ENCODE assay signal across 8 mouse cellular contexts in genomic region chr15:8445951-8446419, GRCm38 (mm10). TPM values are rescaled to one million over a fixed set of nuclear protein-coding genes. Genes with fewer than 3 reads are reported as not detected.
DNase-seq lines count a peak whose midpoint lies in the region; ATAC-seq and TF ChIP-seq lines count a peak whose summit lies in the region.

No protein-coding gene starts in this region.

- no peak for TF ChIP-seq EP300 in stomach, postnatal 0 days (optimal IDR thresholded peaks at IDR 0.05)

- intact Hi-C loops in heart, postnatal 25 days (cut with DNase I), result loop anchor here (2.0 to 10.0 kb wide), 3 partner anchors 63 to 341 kb away; partner anchors contain the start of gene Nup155
- intact Hi-C loops in heart, postnatal 36 days (cut with DNase I), result loop anchor here (2.0 to 10.0 kb wide), 3 partner anchors 63 to 341 kb away; partner anchors contain the start of gene Nup155

- H3K4me3 ChIP-seq in bone marrow, adult 2 months (replicated peaks; ENCODE audit: control insufficient read depth, low read depth, low read length), result peak overlapping the region; percentile 74
- H3K4me3 ChIP-seq in limb, embryonic 11.5 days (ENCODE audit: low read depth, low read length), result peak overlapping the region; percentile 96
- H3K4me3 ChIP-seq in midbrain, embryonic 12.5 days, result peak overlapping the region; percentile 79
- H3K4me3 ChIP-seq in stomach, postnatal 0 days (ENCODE audit: low read depth, low read length), result peak overlapping the region; percentile 97

- no peak for TF ChIP-seq CTCF in bone marrow, adult 2 months (IDR thresholded peaks at IDR 0.05; ENCODE audit: control insufficient read depth, insufficient read depth, low read length)
- TF ChIP-seq CTCF in stomach, postnatal 0 days (IDR thresholded peaks at IDR 0.05; ENCODE audit: low read depth), result no peak

- ATAC-seq in erythroblast, adult 5-6 weeks (replicated peaks; ENCODE audit: low FRiP score, poor library complexity, severe bottlenecking), result peak; percentile 31
- no peak for ATAC-seq in limb, embryonic 11.5 days (ENCODE audit: insufficient number of reproducible peaks, low FRiP score, low TSS enrichment, low read depth)
- no peak for ATAC-seq in midbrain, embryonic 12.5 days (ENCODE audit: low FRiP score, low read depth)
- ATAC-seq in stomach, postnatal 0 days (ENCODE audit: low FRiP score, low TSS enrichment), result no peak

- WGBS in bone marrow, adult 2 months, result 0% methylated on average over 19 of the region's 19 CpGs
- under 1% methylated on average over 19 of the region's 19 CpGs for WGBS in limb, embryonic 11.5 days
- whole genome bisulfite sequencing in midbrain, embryonic 12.5 days, result under 1% methylated on average over 19 of the region's 19 CpGs
- under 1% methylated on average over 19 of the region's 19 CpGs for WGBS in stomach, postnatal 0 days

- peak overlapping the region; percentile 95 for H3K4me2 ChIP-seq in limb, embryonic 11.5 days (ENCODE audit: low read depth, severe bottlenecking)
- peak overlapping the region; percentile 78 for H3K4me2 ChIP-seq in midbrain, embryonic 12.5 days (replicated peaks)
- H3K4me2 ChIP-seq in stomach, postnatal 0 days (replicated peaks; ENCODE audit: low read depth), result peak overlapping the region; percentile 80

- H3K27me3 ChIP-seq in limb, embryonic 11.5 days (ENCODE audit: control insufficient read depth, insufficient read depth, low read length), result no peaks in the 10 kb centered on the region
- H3K27me3 ChIP-seq in midbrain, embryonic 12.5 days, result no peaks in the 10 kb centered on the region
- H3K27me3 ChIP-seq in stomach, postnatal 0 days (ENCODE audit: control insufficient read depth, insufficient read depth, low read length), result no peaks in the 10 kb centered on the region

- no peaks in the 10 kb centered on the region for H3K9me3 ChIP-seq in limb, embryonic 11.5 days (ENCODE audit: control insufficient read depth, low read length)
- no peaks in the 10 kb centered on the region for H3K9me3 ChIP-seq in midbrain, embryonic 12.5 days
- H3K9me3 ChIP-seq in stomach, postnatal 0 days (ENCODE audit: control insufficient read depth, low read length), result no peaks in the 10 kb centered on the region

- TF ChIP-seq POLR2A in bone marrow, adult 2 months (IDR thresholded peaks at IDR 0.05; ENCODE audit: borderline replicate concordance, control insufficient read depth, low read depth, low read length), result no peak

- peak; percentile 93 for DNase-seq in heart, adult 11 months
- no peak for DNase-seq in heart, postnatal 25 days (ENCODE audit: low spot score)
- DNase-seq in heart, postnatal 36 days, result peak; percentile 29 to 31
- peak; percentile 57 for DNase-seq in limb, embryonic 11.5 days (ENCODE audit: low spot score)
- peak; percentile 50 for DNase-seq in stomach, postnatal 0 days (ENCODE audit: low spot score)

- peak overlapping the region; percentile 40; the same call in 1 of the 2 replicates for H3K9ac ChIP-seq in limb, embryonic 11.5 days (ENCODE audit: low read length)
- H3K9ac ChIP-seq in midbrain, embryonic 12.5 days (replicated peaks), result peak overlapping the region; percentile 97; the same call in 1 of the 2 replicates
- H3K9ac ChIP-seq in stomach, postnatal 0 days (ENCODE audit: low read length), result peak overlapping the region; percentile 51

- peak overlapping the region; percentile 74 for H3K27ac ChIP-seq in bone marrow, adult 2 months (ENCODE audit: control insufficient read depth, insufficient read depth, low read depth, low read length, poor library complexity)
- no peak overlapping the region for H3K27ac ChIP-seq in limb, embryonic 11.5 days (replicated peaks; ENCODE audit: low read depth, low read length)
- H3K27ac ChIP-seq in midbrain, embryonic 12.5 days (replicated peaks), result peak overlapping the region; percentile 98; the same call in 1 of the 2 replicates
- peak overlapping the region; percentile 100 for H3K27ac ChIP-seq in stomach, postnatal 0 days (replicated peaks)

- no peaks in the 10 kb centered on the region; the same call in 1 of the 2 replicates for H3K4me1 ChIP-seq in bone marrow, adult 2 months (ENCODE audit: control insufficient read depth, insufficient read depth, low read length)
- peaks cover 11% of the 10 kb centered on the region; the same call in 1 of the 2 replicates for H3K4me1 ChIP-seq in limb, embryonic 11.5 days (ENCODE audit: control insufficient read depth, insufficient read depth, low read length)
- peaks cover 31% of the 10 kb centered on the region for H3K4me1 ChIP-seq in midbrain, embryonic 12.5 days
- no peaks in the 10 kb centered on the region; the same call in 1 of the 2 replicates for H3K4me1 ChIP-seq in stomach, postnatal 0 days (replicated peaks; ENCODE audit: control insufficient read depth, insufficient read depth)

- H3K36me3 ChIP-seq in limb, embryonic 11.5 days (ENCODE audit: control insufficient read depth, insufficient read depth, low read length), result no peaks in the 10 kb centered on the region
- H3K36me3 ChIP-seq in midbrain, embryonic 12.5 days, result no peaks in the 10 kb centered on the region
- H3K36me3 ChIP-seq in stomach, postnatal 0 days (ENCODE audit: control insufficient read depth, insufficient read depth, low read length), result no peaks in the 10 kb centered on the region

RNA-seq across cellular contexts. Expression of gene Nipbl, which starts 1.7 kb away (rescaled TPM):
- 10 to 100 TPM; 27.6 to 29.8 TPM for total RNA-seq in heart, postnatal 25 days (2021)
- polyA plus RNA-seq in bone marrow, adult 2 months (2011; ENCODE audit: insufficient read depth, insufficient read length, low replicate concordance, missing spikeins), result 15.1 and 23.7 TPM in 2 replicates
- total RNA-seq in erythroblast, adult 5-6 weeks (2015; ENCODE audit: low replicate concordance), result 40.3 and 41.7 TPM in 2 replicates
- total RNA-seq in erythroblast, adult 5-6 weeks (2017; ENCODE audit: low replicate concordance), result 49.8 and 56.5 TPM in 2 replicates
- 10 to 100 TPM; 29.8 to 30.9 TPM for total RNA-seq in heart, postnatal 36 days (2021)
- polyA plus RNA-seq in limb, embryonic 11.5 days (2014; fragmentation: Nextera tagmentation; extraction: Ambion mirVana), result 25.6 and 27.1 TPM in 2 replicates
- polyA plus RNA-seq in midbrain, embryonic 12.5 days (2016; fragmentation: Nextera tagmentation; extraction: Ambion mirVana), result 23.8 and 24.7 TPM in 2 replicates
- 8.8 and 9.1 TPM in 2 replicates for polyA plus RNA-seq in stomach, postnatal 0 days (2015; fragmentation: Nextera tagmentation; extraction: Ambion mirVana)

Comparison
In these comparisons a context has a peak if more than half of its experiments do, and no peak if none do; other contexts are left out.
1. H3K9ac ChIP-seq: peak in every context shown above with its lines; median percentile 97 in midbrain, embryonic 12.5 days; 51 in stomach, postnatal 0 days; 40 in limb, embryonic 11.5 days.